Mouse (Mus musculus): ENCODE data around the gene Adgrd1. TPM values are rescaled to one million over a fixed set of nuclear protein-coding genes. Genes with fewer than 3 reads are reported as not detected.

The Adgrd1 gene
- polyA plus RNA-seq, 1 experiment: 43.0 TPM

Other genes starting within 250 kb of the Adgrd1 start
- gene Rimbp2, start 143.3 kb upstream of the Adgrd1 start, polyA plus RNA-seq (2012; rRNA removed): 0.04 and 0.12 TPM in 2 replicates
- 45.6 and 49.8 TPM in 2 replicates for gene Stx2, start 88.2 kb upstream of the Adgrd1 start, polyA plus RNA-seq (2012; rRNA removed)
- gene Ran, start 76.7 kb upstream of the Adgrd1 start, polyA plus RNA-seq (2012; rRNA removed): 85.8 and 88.0 TPM in 2 replicates